Mouse (Mus musculus) megakaryocyte, embryonic 14.5 days (primary cell): Measurements from ENCODE around the gene Agap1.

Experiments used
- FLI1 ChIP-seq: IDR thresholded peaks from 2 replicates; pipeline ENCODE4 v1.6.1; 2012; ENCODE audit warnings: low read length, inconsistent platforms, mixed read lengths
- GATA1 ChIP-seq: IDR thresholded peaks from 3 replicates; pipeline ENCODE4 v1.6.1; 2012; ENCODE audit warnings: mixed read lengths, low read length, inconsistent platforms, borderline replicate concordance

DNA sequence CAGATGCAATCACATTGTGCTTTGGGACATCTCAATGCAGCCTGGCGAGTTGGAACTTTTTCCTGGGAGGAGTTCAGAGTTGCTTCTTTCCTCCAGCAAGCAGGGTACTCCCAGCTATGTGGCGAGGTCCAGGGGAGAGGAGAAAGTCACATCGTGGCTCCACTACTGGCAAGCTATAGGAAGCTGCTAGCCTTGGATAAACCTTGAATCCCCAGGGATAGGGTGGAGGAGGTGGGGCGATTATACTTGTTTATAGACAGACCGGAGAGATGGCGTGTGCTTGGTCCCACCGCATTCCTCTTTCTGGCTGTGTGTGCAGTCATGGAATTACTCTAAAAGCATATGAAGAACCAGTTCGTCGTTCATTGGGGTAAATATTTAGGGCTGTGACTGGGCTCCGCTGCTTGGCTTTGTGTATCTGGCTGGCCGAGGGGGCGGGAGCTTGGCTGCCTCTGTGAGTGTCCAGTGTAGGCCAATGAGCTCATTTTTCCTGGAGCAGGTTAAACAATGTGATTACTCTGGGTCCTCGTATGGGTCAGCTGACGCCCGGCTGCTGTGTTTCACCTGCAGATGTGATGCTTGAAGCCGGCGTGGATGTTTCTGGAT is 74.2 kb downstream of the Agap1 start:
- TF ChIP-seq GATA1 (no peak), FLI1 (no peak)
